Mouse (Mus musculus): ENCODE data around the gene Arrdc5. TPM values are rescaled to one million over a fixed set of nuclear protein-coding genes. Genes with fewer than 3 reads are reported as not detected.

Gene Arrdc5
- total and polyA plus RNA-seq, 3 experiments: not detected

DNA sequence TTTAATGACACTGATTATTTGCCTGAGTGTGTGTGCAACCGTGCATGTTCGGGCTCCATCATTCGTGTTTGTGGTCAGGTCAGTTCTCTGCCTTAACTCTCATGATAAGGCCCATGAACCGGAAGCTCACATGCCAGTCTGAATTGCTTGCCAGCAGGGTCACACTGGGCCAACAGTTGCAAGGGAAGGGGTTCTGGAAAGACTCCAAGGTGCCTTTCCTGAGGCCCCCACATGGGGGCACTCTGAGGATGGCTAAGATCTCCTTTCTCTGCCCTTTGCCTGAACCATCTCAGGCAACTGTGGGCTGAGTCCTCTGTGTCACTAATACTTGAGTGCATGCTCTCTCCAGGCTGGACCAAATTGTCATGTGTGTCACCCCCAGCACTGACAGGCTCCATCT is 37.1 kb upstream of the Arrdc5 start (continued):
- TF ChIP-seq ZMIZ1 (IDR thresholded peaks at IDR 0.05; ENCODE audit: low read depth, low read length): no peak
- peak; percentile 36 for TF ChIP-seq SIN3A (IDR thresholded peaks at IDR 0.05; ENCODE audit: low read length)
- peak; percentile 21 to 25; a peak in 1 of 4 replicates for TF ChIP-seq EP300 (IDR thresholded peaks at IDR 0.05; ENCODE audit: low read depth in 1 of 2, low read length in 2 of 2)
- no peak for TF ChIP-seq ELF1 (IDR thresholded peaks at IDR 0.05; ENCODE audit: low read depth, low read length)
- TF ChIP-seq POLR2AphosphoS2 (IDR thresholded peaks at IDR 0.05; ENCODE audit: low read length): no peak
- TF ChIP-seq CTCF (IDR thresholded peaks at IDR 0.05 in 2 of 3, conservative IDR thresholded peaks at IDR 0.05 in 1 of 3; ENCODE audit: control insufficient read depth in 1 of 3, insufficient read depth in 1 of 3, low read depth in 2 of 3, low read length in 3 of 3, poor library complexity in 1 of 3, severe bottlenecking in 1 of 3): peak; percentile 73 to 77 (median 76)
- no peak for TF ChIP-seq POLR2AphosphoS5 (IDR thresholded peaks at IDR 0.05; ENCODE audit: borderline replicate concordance, low read depth, low read length)
- TF ChIP-seq TBP (IDR thresholded peaks at IDR 0.05; ENCODE audit: low read depth, low read length): no peak
- TF ChIP-seq UBTF (IDR thresholded peaks at IDR 0.05; ENCODE audit: borderline replicate concordance, insufficient read depth, low read depth, low read length): no peak
- TF ChIP-seq RAD21 (IDR thresholded peaks at IDR 0.05; ENCODE audit: low read depth, low read length): peak; percentile 58
- TF ChIP-seq USF2 (IDR thresholded peaks at IDR 0.05; ENCODE audit: borderline replicate concordance in 1 of 2, insufficient read depth in 1 of 2, low read depth in 1 of 2, low read length in 2 of 2): no peak
- no peak for TF ChIP-seq GABPA (IDR thresholded peaks at IDR 0.05; ENCODE audit: low read depth, low read length)
- TF ChIP-seq ZKSCAN1 (IDR thresholded peaks at IDR 0.05; ENCODE audit: low read depth, low read length): no peak
- 0 out of 2 replicates have a peak, but pooled peaks have one; percentile 25 for TF ChIP-seq RCOR1 (IDR thresholded peaks at IDR 0.05; ENCODE audit: low read depth, low read length)
- TF ChIP-seq MAFK (IDR thresholded peaks at IDR 0.05; ENCODE audit: borderline replicate concordance, low read depth, low read length): no peak

DNA sequence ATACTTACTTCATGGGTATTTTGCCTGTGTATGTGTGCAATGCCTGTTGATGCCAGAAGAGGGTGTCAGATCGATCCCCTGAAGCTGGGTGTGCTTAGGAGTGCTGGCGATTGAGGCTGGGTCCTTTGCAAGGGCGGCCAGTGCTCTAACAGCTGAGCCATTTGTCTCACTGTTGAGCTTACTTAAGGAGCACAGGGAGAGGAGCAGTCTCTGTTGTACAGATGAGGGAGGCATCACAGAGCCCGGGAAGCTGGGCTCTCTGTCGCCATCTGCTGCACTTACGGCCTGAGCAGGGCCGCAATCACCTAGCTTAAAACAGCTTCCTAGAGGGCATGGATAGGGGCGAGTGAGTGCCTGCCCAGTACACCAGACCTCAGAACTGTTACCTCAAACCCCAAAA is 32.9 kb upstream of the Arrdc5 start:
- peak; percentile 45 for DNase-seq (ENCODE audit: low read depth, low spot score)
- no peak overlapping the region for H3K4me3 ChIP-seq (ENCODE audit: control insufficient read depth in 1 of 2, insufficient read depth in 1 of 2, low read depth in 2 of 2, low read length in 2 of 2)
- H3K9me3 ChIP-seq (replicated peaks; ENCODE audit: insufficient read depth, low read length): no peaks in the 10 kb centered on the region
- peaks cover 0 to 6% of the 10 kb centered on the region in 2 experiments; a peak in 2 of 4 replicates for H3K36me3 ChIP-seq (ENCODE audit: control insufficient read depth in 1 of 2, insufficient read depth in 2 of 2, low read length in 2 of 2)
- H3K9ac ChIP-seq (ENCODE audit: control insufficient read depth, low read depth, low read length, poor library complexity, severe bottlenecking): no peak overlapping the region
- H3K4me1 ChIP-seq (ENCODE audit: control insufficient read depth in 1 of 2, insufficient read depth in 2 of 2, low read length in 2 of 2): peaks cover 3 to 8% of the 10 kb centered on the region in 2 experiments
- TF ChIP-seq SMC3 (IDR thresholded peaks at IDR 0.05; ENCODE audit: low read depth, low read length) (peak; percentile 28), ZNF384 (IDR thresholded peaks at IDR 0.05; ENCODE audit: low read depth, low read length) (peak; percentile 36; the same call in 1 of the 2 replicates), CTCF (IDR thresholded peaks at IDR 0.05 in 2 of 3, conservative IDR thresholded peaks at IDR 0.05 in 1 of 3; ENCODE audit: control insufficient read depth in 1 of 3, insufficient read depth in 1 of 3, low read depth in 2 of 3, low read length in 3 of 3, poor library complexity in 1 of 3, severe bottlenecking in 1 of 3) (peak; percentile 49 to 59 (median 50)), SIN3A (IDR thresholded peaks at IDR 0.05; ENCODE audit: low read length) (no peak)
- no peaks in the 10 kb centered on the region for H3K27me3 ChIP-seq (ENCODE audit: control insufficient read depth in 1 of 2, insufficient read depth in 2 of 2, low read length in 2 of 2)
- H3K27ac ChIP-seq (ENCODE audit: control insufficient read depth, low read depth, low read length): no peak overlapping the region
- H3K79me2 ChIP-seq (ENCODE audit: control insufficient read depth, insufficient read depth, low read length, poor library complexity): peaks cover 4% of the 10 kb centered on the region

DNA sequence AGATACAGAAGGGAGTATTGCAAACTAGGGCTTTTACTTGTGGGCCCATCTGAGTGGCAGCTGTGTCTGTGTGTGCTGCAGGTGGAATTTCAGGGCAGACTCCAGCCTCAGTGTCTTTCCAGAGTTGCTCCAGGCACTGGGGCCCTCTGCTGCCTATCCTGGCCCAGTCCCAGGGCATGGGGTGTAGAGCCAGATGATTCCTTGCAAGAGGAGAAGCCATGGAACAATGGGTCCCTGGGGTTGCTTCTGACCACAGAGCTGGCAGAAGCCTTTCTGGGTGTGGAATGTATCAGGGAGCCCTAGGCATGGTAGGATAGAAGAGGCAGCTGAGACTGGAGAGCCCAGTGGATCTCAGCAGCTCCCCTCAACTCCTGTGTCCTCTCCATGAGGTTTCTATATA is 31.2 kb upstream of the Arrdc5 start:
- Histone ChIP-seq H3K4me3 (ENCODE audit: control insufficient read depth in 1 of 2, insufficient read depth in 1 of 2, low read depth in 2 of 2, low read length in 2 of 2) (no peak overlapping the region), H3K9ac (ENCODE audit: control insufficient read depth, low read depth, low read length, poor library complexity, severe bottlenecking) (no peak overlapping the region), H3K9me3 (replicated peaks; ENCODE audit: insufficient read depth, low read length) (no peaks in the 10 kb centered on the region), H3K27me3 (ENCODE audit: control insufficient read depth in 1 of 2, insufficient read depth in 2 of 2, low read length in 2 of 2) (no peaks in the 10 kb centered on the region), H3K79me2 (ENCODE audit: control insufficient read depth, insufficient read depth, low read length, poor library complexity) (peaks cover 11% of the 10 kb centered on the region), H3K36me3 (ENCODE audit: control insufficient read depth in 1 of 2, insufficient read depth in 2 of 2, low read length in 2 of 2) (peaks cover 0 to 13% of the 10 kb centered on the region in 2 experiments; a peak in 2 of 4 replicates), H3K4me1 (ENCODE audit: control insufficient read depth in 1 of 2, insufficient read depth in 2 of 2, low read length in 2 of 2) (peaks cover 2 to 14% of the 10 kb centered on the region in 2 experiments; a peak in 3 of 4 replicates), H3K27ac (ENCODE audit: control insufficient read depth, low read depth, low read length) (no peak overlapping the region)
- no peak for DNase-seq (ENCODE audit: low read depth, low spot score)
- TF ChIP-seq USF2 (IDR thresholded peaks at IDR 0.05; ENCODE audit: borderline replicate concordance in 1 of 2, insufficient read depth in 1 of 2, low read depth in 1 of 2, low read length in 2 of 2): no peak
- no peak for TF ChIP-seq MXI1 (IDR thresholded peaks at IDR 0.05; ENCODE audit: low read depth, low read length)
- no peak for TF ChIP-seq TBP (IDR thresholded peaks at IDR 0.05; ENCODE audit: low read depth, low read length)
- TF ChIP-seq ZKSCAN1 (IDR thresholded peaks at IDR 0.05; ENCODE audit: low read depth, low read length): no peak
- no peak for TF ChIP-seq HCFC1 (IDR thresholded peaks at IDR 0.05; ENCODE audit: low read depth, low read length)
- no peak for TF ChIP-seq ZNF384 (IDR thresholded peaks at IDR 0.05; ENCODE audit: low read depth, low read length)
- TF ChIP-seq ZC3H11A (IDR thresholded peaks at IDR 0.05; ENCODE audit: low read depth, low read length): no peak
- no peak for TF ChIP-seq RAD21 (IDR thresholded peaks at IDR 0.05; ENCODE audit: low read depth, low read length)
- TF ChIP-seq GATA1 (IDR thresholded peaks at IDR 0.05; ENCODE audit: low read depth, low read length): no peak
- no peak for TF ChIP-seq ZMIZ1 (IDR thresholded peaks at IDR 0.05; ENCODE audit: low read depth, low read length)
- TF ChIP-seq KAT2A (conservative IDR thresholded peaks at IDR 0.05; ENCODE audit: low read depth, low read length): no peak
- no peak for TF ChIP-seq CTCF (IDR thresholded peaks at IDR 0.05 in 2 of 3, conservative IDR thresholded peaks at IDR 0.05 in 1 of 3; ENCODE audit: control insufficient read depth in 1 of 3, insufficient read depth in 1 of 3, low read depth in 2 of 3, low read length in 3 of 3, poor library complexity in 1 of 3, severe bottlenecking in 1 of 3)
- TF ChIP-seq BHLHE40 (IDR thresholded peaks at IDR 0.05; ENCODE audit: borderline replicate concordance, low read depth, low read length): no peak
- TF ChIP-seq POLR2AphosphoS2 (IDR thresholded peaks at IDR 0.05; ENCODE audit: low read length): no peak
- TF ChIP-seq POLR2A (IDR thresholded peaks at IDR 0.05; ENCODE audit: control insufficient read depth in 1 of 2, insufficient read depth in 1 of 2, low read depth in 1 of 2, low read length in 2 of 2, poor library complexity in 1 of 2): no peak
- TF ChIP-seq MAX (IDR thresholded peaks at IDR 0.05; ENCODE audit: low read length): no peak
- no peak for TF ChIP-seq MYC (IDR thresholded peaks at IDR 0.05; ENCODE audit: low read depth, low read length)

All from MEL (cell line).